Mouse (Mus musculus) lung, adult 18-20 months (tissue): Measurements from ENCODE around the gene Mrpl58.
"Not testable (repeated sequence)": the region's sequence is repeated elsewhere in the genome, so short reads cannot be mapped to it uniquely, and the experiment has no call there.

Experiments used
- DNase-seq, 2 experiments: peaks; one replicate each; pipeline ENCODE4 v3.0.0; 2022; ENCODE audit warnings: mixed read lengths in 2 of 2

Gene Mrpl58

DNA sequence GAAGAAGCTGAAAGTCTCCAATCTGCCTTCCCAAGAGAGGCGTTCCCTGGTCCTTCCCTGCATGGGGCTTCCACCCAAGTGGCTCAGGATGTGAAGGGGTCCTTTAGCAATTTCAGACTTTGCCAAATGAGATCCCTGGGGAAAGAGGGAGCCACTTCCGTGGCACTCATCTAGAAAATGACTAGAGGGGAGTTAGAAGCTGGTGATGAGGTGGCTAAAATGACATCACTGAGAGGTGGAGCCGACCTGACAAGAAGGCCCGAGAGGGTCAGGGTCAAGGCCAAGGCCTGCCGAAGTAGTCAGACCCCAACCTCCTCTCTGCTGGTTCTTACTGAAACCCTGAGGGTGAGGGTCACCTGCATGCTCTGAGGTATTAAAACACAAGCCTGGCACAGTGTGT lies 20.7 kb upstream of the Mrpl58 start:
- DNase-seq: no peak

DNA sequence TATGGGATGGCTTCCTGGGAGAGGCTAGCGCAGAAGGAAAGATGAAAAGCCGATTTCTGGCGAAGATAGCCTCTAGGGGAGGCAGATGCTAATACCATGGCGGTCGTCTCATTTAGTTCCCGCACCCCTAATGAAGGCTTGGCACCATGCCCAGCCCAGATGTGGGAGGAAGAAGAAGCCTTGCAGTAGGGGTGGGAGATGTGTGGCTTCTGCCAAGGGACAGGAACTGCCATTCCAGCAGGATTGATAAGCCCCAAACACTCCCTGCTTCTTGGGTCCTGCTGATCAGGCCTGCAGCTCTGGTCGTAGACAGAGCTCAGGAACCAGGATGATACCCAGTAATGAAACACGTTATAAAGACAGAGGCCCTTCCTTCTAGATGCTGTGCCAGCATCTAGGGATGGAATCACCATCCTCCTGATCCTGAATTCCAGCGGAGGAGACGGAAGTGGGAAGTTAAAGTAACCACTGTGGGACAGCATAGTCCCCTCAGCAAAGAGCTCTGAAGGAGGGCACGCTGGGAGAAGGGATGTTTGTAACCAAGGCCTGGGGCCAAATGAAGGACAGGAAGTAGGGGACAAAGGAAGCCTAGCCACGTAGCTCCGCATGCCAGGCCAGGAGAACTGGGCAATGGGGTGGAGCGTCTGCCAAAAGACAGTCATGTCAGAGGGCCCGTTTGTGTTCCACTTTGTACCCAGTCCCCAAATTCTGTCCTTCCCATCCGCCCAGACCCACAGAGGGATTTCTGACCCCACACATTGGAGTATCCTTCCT lies 19.7 kb upstream of the Mrpl58 start:
- peak; percentile 35 to 54 for DNase-seq

GRCm38 (mm10) chr11:115384587-115384986 lies 19.0 kb upstream of the Mrpl58 start:
- no peak for DNase-seq

- not testable (repeated sequence) for DNase-seq
Measured at GRCm38 (mm10) chr11:115386859-115387258, 16.7 kb upstream of the Mrpl58 start.

DNA sequence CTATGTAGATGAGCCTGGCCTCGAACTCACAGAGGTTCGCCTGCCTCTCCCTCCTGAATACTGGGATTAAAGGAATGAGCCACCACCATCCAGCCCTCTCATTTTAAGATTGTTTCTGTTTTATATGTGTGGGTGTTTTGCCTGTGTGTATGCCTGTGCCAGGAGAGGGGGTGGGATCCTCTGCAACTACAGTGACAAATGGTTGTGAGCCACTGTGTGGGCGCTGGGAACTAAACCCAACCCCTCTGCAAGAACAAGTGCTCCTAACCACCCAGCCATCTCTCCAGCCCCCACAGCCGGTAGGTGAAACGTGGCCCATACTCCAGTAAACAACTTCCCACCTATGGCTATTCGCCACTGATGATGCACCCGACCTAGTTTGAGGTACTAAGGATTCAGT lies 12.2 kb upstream of the Mrpl58 start:
- no peak for DNase-seq

- DNase-seq: no peak
Measured at GRCm38 (mm10) chr11:115393721-115394325, 9.7 kb upstream of the Mrpl58 start.

GRCm38 (mm10) chr11:115398085-115398484 lies 5.5 kb upstream of the Mrpl58 start:
- DNase-seq: no peak

GRCm38 (mm10) chr11:115400126-115400525 lies 3.4 kb upstream of the Mrpl58 start:
- DNase-seq: no peak

GRCm38 (mm10) chr11:115400630-115401391 lies 2.7 kb upstream of the Mrpl58 start:
- DNase-seq: no peak

GRCm38 (mm10) chr11:115405723-115406122 lies 2.2 kb downstream of the Mrpl58 start:
- no peak for DNase-seq

GRCm38 (mm10) chr11:115406858-115407401 lies 3.4 kb downstream of the Mrpl58 start:
- no peak for DNase-seq

GRCm38 (mm10) chr11:115408266-115408920 lies 4.8 kb downstream of the Mrpl58 start:
- DNase-seq: no peak

GRCm38 (mm10) chr11:115409556-115409955 lies 6.0 kb downstream of the Mrpl58 start:
- no peak for DNase-seq

- peak; percentile 96 to 97 for DNase-seq
Measured at GRCm38 (mm10) chr11:115419531-115420237, 16.1 kb downstream of the Mrpl58 start, which contains the start of the genes Atp5h and Kctd2. TSS of gene Atp5h (minus strand) at chr11:115419962. TSS of gene Kctd2 (plus strand) at chr11:115420128.

GRCm38 (mm10) chr11:115420336-115421190 lies 17.0 kb downstream of the Mrpl58 start:
- peak; percentile 72 to 75 for DNase-seq

GRCm38 (mm10) chr11:115421328-115421727 lies 17.8 kb downstream of the Mrpl58 start:
- DNase-seq: no peak

GRCm38 (mm10) chr11:115421972-115422371 lies 18.4 kb downstream of the Mrpl58 start:
- DNase-seq: no peak

GRCm38 (mm10) chr11:115423091-115423490 lies 19.5 kb downstream of the Mrpl58 start:
- no peak for DNase-seq

DNA sequence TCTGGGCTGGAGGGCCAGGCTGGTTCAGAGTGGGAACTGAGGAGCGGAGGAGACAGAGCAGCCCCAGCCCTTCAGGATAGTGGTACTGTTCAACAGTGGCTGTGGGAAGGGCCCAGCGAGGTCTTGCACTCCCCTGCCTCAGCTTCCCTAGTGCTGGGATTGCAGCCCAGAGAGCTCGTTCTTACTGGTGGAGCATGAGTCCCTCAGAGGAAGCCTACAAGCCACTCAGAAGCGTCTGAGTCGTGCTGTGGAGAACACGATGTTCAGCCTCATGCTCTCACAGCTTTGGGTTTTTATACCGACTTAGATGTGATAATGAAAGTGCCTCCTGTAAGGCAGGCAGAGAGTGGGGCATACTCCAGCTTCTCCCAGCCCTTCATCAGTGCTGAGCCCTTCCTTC lies 21.1 kb downstream of the Mrpl58 start:
- DNase-seq: no peak

- DNase-seq: no peak
Measured at GRCm38 (mm10) chr11:115425671-115426070, 22.1 kb downstream of the Mrpl58 start.
